Mouse (Mus musculus): ENCODE results near the gene St6galnac3. TPM values are rescaled to one million over a fixed set of nuclear protein-coding genes. Genes with fewer than 3 reads are reported as not detected.

The St6galnac3 gene
- polyA plus RNA-seq, 1 experiment = not detected

DNA sequence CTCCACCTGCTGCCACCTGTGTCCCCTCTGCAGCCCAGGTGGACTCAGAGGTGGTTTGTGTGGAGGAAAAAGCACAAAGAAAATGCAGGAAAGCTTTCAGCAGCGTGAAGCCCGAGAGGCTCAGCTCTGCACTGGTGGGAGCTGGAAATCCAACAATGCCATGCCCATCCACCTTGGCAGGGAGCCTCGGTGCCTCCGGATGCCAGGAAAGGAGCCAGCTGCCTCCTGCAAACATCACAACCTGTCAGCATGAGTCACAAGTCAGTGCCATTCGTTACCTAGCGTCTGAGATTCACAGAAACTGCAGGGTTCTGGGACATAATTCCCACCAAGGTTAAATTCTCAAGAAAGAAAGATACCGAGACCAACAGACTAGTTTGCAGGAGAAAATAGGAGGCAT is 63.0 kb downstream of the St6galnac3 start:
- Histone ChIP-seq H3K36me3 (ENCODE audit: control insufficient read depth, insufficient read depth) (no peaks in the 10 kb centered on the region), H3K79me2 (ENCODE audit: control insufficient read depth, insufficient read depth) (no peaks in the 10 kb centered on the region), H3K27me3 (ENCODE audit: control insufficient read depth, insufficient read depth, insufficient read length) (peaks cover 22% of the 10 kb centered on the region), H3K79me3 (ENCODE audit: low read depth) (no peaks in the 10 kb centered on the region), H3ac (ENCODE audit: control insufficient read depth, insufficient read length, low read depth) (no peak overlapping the region), H3K4me3 (ENCODE audit: insufficient read depth, poor library complexity, severe bottlenecking) (no peak overlapping the region)
- TF ChIP-seq CTCF (IDR thresholded peaks at IDR 0.05; ENCODE audit: control insufficient read depth, insufficient read depth, insufficient read length) = no peak
- TF ChIP-seq CEBPB (IDR thresholded peaks at IDR 0.05; ENCODE audit: low read depth) = no peak

DNA sequence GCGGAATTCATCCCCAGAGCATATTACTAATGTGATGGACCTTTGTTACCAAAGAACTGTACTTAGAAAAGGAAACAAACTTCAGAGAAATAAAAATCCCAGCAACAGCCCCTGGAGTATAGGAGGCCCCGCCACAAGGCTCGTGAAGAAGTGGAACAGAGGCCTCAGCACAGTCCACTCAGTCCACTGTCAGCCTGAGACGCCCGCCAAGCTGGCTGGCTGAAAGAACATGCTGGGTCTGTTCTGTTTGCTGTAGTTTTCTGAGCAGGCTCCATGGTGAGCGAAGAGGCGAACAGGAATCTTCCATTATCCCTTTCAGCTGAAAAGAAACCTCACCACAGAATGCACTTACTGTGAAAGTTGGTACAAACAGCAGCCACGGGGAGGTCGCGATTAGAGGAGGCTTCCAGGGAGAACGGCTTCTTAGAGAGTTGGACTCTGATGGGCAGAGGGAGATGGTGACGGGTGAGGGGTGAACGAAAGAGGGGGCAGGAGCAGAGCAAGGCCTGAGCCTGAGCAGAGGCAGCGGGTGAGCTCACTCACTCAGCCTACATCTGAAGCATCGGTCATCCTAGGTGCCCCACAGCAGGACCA is 65.3 kb downstream of the St6galnac3 start:
- peaks cover 22% of the 10 kb centered on the region for H3K27me3 ChIP-seq (ENCODE audit: control insufficient read depth, insufficient read depth, insufficient read length)
- H3ac ChIP-seq (ENCODE audit: control insufficient read depth, insufficient read length, low read depth) = no peak overlapping the region
- no peaks in the 10 kb centered on the region for H3K36me3 ChIP-seq (ENCODE audit: control insufficient read depth, insufficient read depth)
- TF ChIP-seq CTCF (IDR thresholded peaks at IDR 0.05; ENCODE audit: control insufficient read depth, insufficient read depth, insufficient read length) (no peak), FOSL1 (IDR thresholded peaks at IDR 0.05; ENCODE audit: insufficient read depth, low read length, poor library complexity, severe bottlenecking) (no peak), MYOD1 (IDR thresholded peaks at IDR 0.05; ENCODE audit: control insufficient read depth, insufficient read length, low read depth) (no peak), CEBPB (IDR thresholded peaks at IDR 0.05; ENCODE audit: low read depth) (no peak)
- no peaks in the 10 kb centered on the region for H3K79me3 ChIP-seq (ENCODE audit: low read depth)
- no peak overlapping the region for H3K4me3 ChIP-seq (ENCODE audit: insufficient read depth, poor library complexity, severe bottlenecking)
- no peaks in the 10 kb centered on the region for H3K79me2 ChIP-seq (ENCODE audit: control insufficient read depth, insufficient read depth)

DNA sequence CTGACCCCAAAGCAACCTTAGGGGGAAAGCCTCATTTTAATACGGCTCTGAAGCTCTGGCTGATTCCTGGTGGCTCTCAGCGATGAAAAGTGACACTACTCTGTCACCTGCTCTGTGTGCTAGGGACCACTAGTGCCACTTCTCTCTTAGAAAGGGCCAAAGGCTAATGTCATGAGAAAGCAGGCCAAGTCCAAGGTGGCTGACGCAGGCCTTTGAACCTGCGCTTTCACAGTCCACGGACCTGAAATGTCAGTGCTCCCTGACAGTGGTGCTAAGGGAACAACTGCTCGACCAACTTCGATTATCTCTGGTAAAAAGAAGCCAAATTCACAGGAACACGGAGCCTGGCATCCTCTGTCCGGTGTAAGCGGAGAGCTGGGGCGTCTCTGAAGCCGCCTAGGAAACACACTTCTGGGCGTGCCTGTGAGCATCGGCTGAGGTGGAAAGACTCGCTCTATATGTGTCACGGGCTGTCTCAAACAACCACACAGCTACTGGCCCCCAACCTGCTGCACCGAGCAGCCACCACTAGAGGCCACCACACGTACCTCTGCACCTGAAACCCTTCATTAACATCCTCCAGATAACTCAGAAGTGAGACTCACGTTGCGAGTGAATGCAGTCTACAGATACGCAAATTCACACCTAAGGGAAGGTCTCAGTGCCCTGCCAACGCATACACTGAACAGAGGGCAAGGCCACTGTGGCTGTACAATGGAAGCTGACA is 66.8 kb downstream of the St6galnac3 start:
- Histone ChIP-seq H3K79me2 (ENCODE audit: control insufficient read depth, insufficient read depth) (no peaks in the 10 kb centered on the region), H3K79me3 (ENCODE audit: low read depth) (no peaks in the 10 kb centered on the region), H3K36me3 (ENCODE audit: control insufficient read depth, insufficient read depth) (no peaks in the 10 kb centered on the region), H3K4me3 (ENCODE audit: insufficient read depth, poor library complexity, severe bottlenecking) (no peak overlapping the region), H3ac (ENCODE audit: control insufficient read depth, insufficient read length, low read depth) (no peak overlapping the region), H3K27me3 (ENCODE audit: control insufficient read depth, insufficient read depth, insufficient read length) (peaks cover 27% of the 10 kb centered on the region)
- TF ChIP-seq CTCF (IDR thresholded peaks at IDR 0.05; ENCODE audit: control insufficient read depth, insufficient read depth, insufficient read length) (peak; percentile 9), USF1 (IDR thresholded peaks at IDR 0.05; ENCODE audit: low read depth) (no peak)

DNA sequence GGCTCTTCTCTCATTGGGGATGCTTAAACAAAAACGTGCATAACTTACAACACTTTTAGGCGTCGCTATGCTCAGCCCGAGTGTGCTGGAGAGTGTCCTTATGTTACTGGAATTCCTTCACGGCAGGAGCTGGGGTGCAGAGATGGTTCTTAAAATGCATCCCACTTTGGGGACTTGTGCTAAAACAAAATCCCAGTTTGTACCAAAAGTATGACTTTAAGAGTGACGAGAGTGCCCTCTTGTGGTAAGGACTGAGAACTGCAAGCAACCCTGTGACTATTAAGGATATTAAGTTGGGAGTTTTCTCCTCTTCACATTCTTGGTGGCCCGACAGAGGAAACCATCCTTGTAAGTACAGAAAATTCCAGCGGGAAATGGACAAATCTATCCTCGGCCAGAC is 69.9 kb downstream of the St6galnac3 start:
- no peaks in the 10 kb centered on the region for H3K79me2 ChIP-seq (ENCODE audit: control insufficient read depth, insufficient read depth)
- H3K27me3 ChIP-seq (ENCODE audit: control insufficient read depth, insufficient read depth, insufficient read length) = peaks cover 32% of the 10 kb centered on the region
- H3K79me3 ChIP-seq (ENCODE audit: low read depth) = no peaks in the 10 kb centered on the region
- no peak overlapping the region for H3ac ChIP-seq (ENCODE audit: control insufficient read depth, insufficient read length, low read depth)
- no peaks in the 10 kb centered on the region for H3K36me3 ChIP-seq (ENCODE audit: control insufficient read depth, insufficient read depth)
- no peak overlapping the region for H3K4me3 ChIP-seq (ENCODE audit: insufficient read depth, poor library complexity, severe bottlenecking)
- TF ChIP-seq FOSL1 (IDR thresholded peaks at IDR 0.05; ENCODE audit: insufficient read depth, low read length, poor library complexity, severe bottlenecking) (no peak), CTCF (IDR thresholded peaks at IDR 0.05; ENCODE audit: control insufficient read depth, insufficient read depth, insufficient read length) (no peak), MYOG (IDR thresholded peaks at IDR 0.05; ENCODE audit: control insufficient read depth, extremely low read depth, insufficient read length) (no peak), USF1 (IDR thresholded peaks at IDR 0.05; ENCODE audit: low read depth) (no peak), MYOD1 (IDR thresholded peaks at IDR 0.05; ENCODE audit: control insufficient read depth, insufficient read length, low read depth) (no peak), CEBPB (IDR thresholded peaks at IDR 0.05; ENCODE audit: low read depth) (no peak)

DNA sequence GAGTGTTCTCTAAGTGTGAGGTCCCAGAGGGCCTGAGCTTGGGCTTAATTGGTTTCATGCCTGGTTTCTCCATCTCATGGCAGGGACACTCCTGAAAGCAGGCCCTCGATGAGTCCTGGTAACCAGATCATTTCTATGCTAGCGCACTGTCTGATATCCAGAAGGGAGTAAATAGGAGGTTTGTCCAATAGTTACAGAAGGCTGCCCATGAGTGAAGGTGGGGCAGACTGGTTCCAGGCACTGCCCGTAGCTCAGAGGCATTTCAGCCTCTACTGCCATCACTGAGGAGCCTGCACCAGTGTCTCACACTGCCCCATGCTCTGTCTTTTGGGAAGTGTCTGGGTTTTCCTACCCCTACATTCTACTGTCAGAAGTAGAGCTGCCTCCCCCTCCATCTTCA is 72.1 kb downstream of the St6galnac3 start:
- H3K27me3 ChIP-seq (ENCODE audit: control insufficient read depth, insufficient read depth, insufficient read length) = peaks cover 17% of the 10 kb centered on the region
- H3K79me3 ChIP-seq (ENCODE audit: low read depth) = no peaks in the 10 kb centered on the region
- no peaks in the 10 kb centered on the region for H3K79me2 ChIP-seq (ENCODE audit: control insufficient read depth, insufficient read depth)
- TF ChIP-seq MAX (IDR thresholded peaks at IDR 0.05) (no peak), CTCF (IDR thresholded peaks at IDR 0.05; ENCODE audit: control insufficient read depth, insufficient read depth, insufficient read length) (no peak), FOSL1 (IDR thresholded peaks at IDR 0.05; ENCODE audit: insufficient read depth, low read length, poor library complexity, severe bottlenecking) (no peak), USF1 (IDR thresholded peaks at IDR 0.05; ENCODE audit: low read depth) (no peak), CEBPB (IDR thresholded peaks at IDR 0.05; ENCODE audit: low read depth) (no peak), MYOD1 (IDR thresholded peaks at IDR 0.05; ENCODE audit: control insufficient read depth, insufficient read length, low read depth) (no peak), MYOG (IDR thresholded peaks at IDR 0.05; ENCODE audit: control insufficient read depth, extremely low read depth, insufficient read length) (no peak)
- no peaks in the 10 kb centered on the region for H3K36me3 ChIP-seq (ENCODE audit: control insufficient read depth, insufficient read depth)
- no peak overlapping the region for H3K4me3 ChIP-seq (ENCODE audit: insufficient read depth, poor library complexity, severe bottlenecking)
- H3ac ChIP-seq (ENCODE audit: control insufficient read depth, insufficient read length, low read depth) = no peak overlapping the region

DNA sequence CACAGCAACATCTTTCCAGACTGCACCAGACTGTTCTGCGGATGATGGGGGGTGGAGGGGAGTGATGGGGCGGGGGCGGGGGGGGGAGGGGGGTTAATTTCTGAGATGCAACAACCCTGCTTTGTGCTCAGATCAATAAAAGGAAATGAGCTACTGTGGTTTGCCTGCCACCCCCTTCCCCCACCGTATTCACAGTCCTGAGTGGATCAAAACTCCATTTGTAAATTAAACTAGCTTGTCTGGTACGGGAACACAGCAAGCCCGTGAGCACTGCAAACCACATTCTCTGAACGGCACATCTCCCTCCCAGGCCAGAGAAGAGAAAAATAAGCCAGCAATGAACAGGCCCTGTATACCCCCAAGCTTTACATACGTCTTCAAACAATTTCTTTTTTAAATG is 76.3 kb downstream of the St6galnac3 start:
- Histone ChIP-seq H3K36me3 (ENCODE audit: control insufficient read depth, insufficient read depth) (no peaks in the 10 kb centered on the region), H3K4me3 (ENCODE audit: insufficient read depth, poor library complexity, severe bottlenecking) (no peak overlapping the region), H3K27me3 (ENCODE audit: control insufficient read depth, insufficient read depth, insufficient read length) (peaks cover 13% of the 10 kb centered on the region), H3K79me2 (ENCODE audit: control insufficient read depth, insufficient read depth) (no peaks in the 10 kb centered on the region), H3K79me3 (ENCODE audit: low read depth) (no peaks in the 10 kb centered on the region), H3ac (ENCODE audit: control insufficient read depth, insufficient read length, low read depth) (no peak overlapping the region)
- TF ChIP-seq FOSL1 (IDR thresholded peaks at IDR 0.05; ENCODE audit: insufficient read depth, low read length, poor library complexity, severe bottlenecking) (no peak), MYOD1 (IDR thresholded peaks at IDR 0.05; ENCODE audit: control insufficient read depth, insufficient read length, low read depth) (no peak), CTCF (IDR thresholded peaks at IDR 0.05; ENCODE audit: control insufficient read depth, insufficient read depth, insufficient read length) (no peak), MAX (IDR thresholded peaks at IDR 0.05) (no peak), CEBPB (IDR thresholded peaks at IDR 0.05; ENCODE audit: low read depth) (no peak), MYOG (IDR thresholded peaks at IDR 0.05; ENCODE audit: control insufficient read depth, extremely low read depth, insufficient read length) (no peak), USF1 (IDR thresholded peaks at IDR 0.05; ENCODE audit: low read depth) (no peak)
